ENCODE assay signal across 11 mouse cellular contexts in genomic region chr9:102692564-102693475, GRCm38 (mm10). TPM values are rescaled to one million over a fixed set of nuclear protein-coding genes. Genes with fewer than 3 reads are reported as not detected.
DNase-seq lines count a peak whose midpoint lies in the region; ATAC-seq and TF ChIP-seq lines count a peak whose summit lies in the region.
"Had no signal": no experiment of that assay in that cellular context is flagged by ENCODE, and none has a peak within 500 bp of the region (broad histone marks: within the 10 kb centered on the region; RNA-seq: fewer than 3 reads in every experiment).

No protein-coding gene starts in this region.

- DNase-seq in heart, adult 18-20 months, result peak; percentile 54 to 79
- no peak for DNase-seq in limb, embryonic 10.5 days (ENCODE audit: low spot score)
- no peak for DNase-seq in thymus, postnatal 14 days
- no peak for DNase-seq in left cerebral cortex, adult 8-10 months (ENCODE audit: low spot score in 2 of 2)
- DNase-seq: cerebellum, adult 11 months had no signal

- no peak for TF ChIP-seq CTCF in E14TG2a.4 (conservative IDR thresholded peaks at IDR 0.05; ENCODE audit: low read length)

- H3K4me2 ChIP-seq in heart, embryonic 12.5 days, result no peak overlapping the region
- no peak overlapping the region for H3K4me2 ChIP-seq in embryonic facial prominence, embryonic 15.5 days (replicated peaks)

- no peaks in the 10 kb centered on the region for H3K36me3 ChIP-seq in heart, embryonic 12.5 days
- no peaks in the 10 kb centered on the region for H3K36me3 ChIP-seq in E14TG2a.4 (ENCODE audit: insufficient read depth, low read length)
- no peaks in the 10 kb centered on the region for H3K36me3 ChIP-seq in embryonic facial prominence, embryonic 15.5 days
- H3K36me3 ChIP-seq in limb, embryonic 10.5 days, result no peaks in the 10 kb centered on the region

- no peak overlapping the region for H3K4me3 ChIP-seq in heart, embryonic 12.5 days
- peak overlapping the region; percentile 20 for H3K4me3 ChIP-seq in E14TG2a.4 (replicated peaks; ENCODE audit: low read length)
- H3K4me3 ChIP-seq in embryonic facial prominence, embryonic 15.5 days (replicated peaks), result no peak overlapping the region
- no peak overlapping the region for H3K4me3 ChIP-seq in limb, embryonic 10.5 days

- H3K4me1 ChIP-seq in heart, embryonic 12.5 days (replicated peaks), result peaks cover 28% of the 10 kb centered on the region
- H3K4me1 ChIP-seq in E14TG2a.4 (replicated peaks; ENCODE audit: low read depth, low read length), result peaks cover 73% of the 10 kb centered on the region
- H3K4me1 ChIP-seq in embryonic facial prominence, embryonic 15.5 days, result peaks cover 40% of the 10 kb centered on the region
- H3K4me1 ChIP-seq in limb, embryonic 10.5 days, result peaks cover 42% of the 10 kb centered on the region

- no peak overlapping the region for H3K27ac ChIP-seq in heart, embryonic 12.5 days (ENCODE audit: poor library complexity, severe bottlenecking)
- H3K27ac ChIP-seq in embryonic facial prominence, embryonic 15.5 days (replicated peaks), result peak overlapping the region; percentile 13; the same call in 1 of the 2 replicates
- H3K27ac ChIP-seq in limb, embryonic 10.5 days, result peak overlapping the region; percentile 65; the same call in 1 of the 2 replicates
- H3K27ac ChIP-seq: liver, embryonic 14.5 days had no signal

- H3K9me3 ChIP-seq in heart, embryonic 12.5 days (replicated peaks), result no peaks in the 10 kb centered on the region
- no peaks in the 10 kb centered on the region for H3K9me3 ChIP-seq in E14TG2a.4 (ENCODE audit: low read length)
- H3K9me3 ChIP-seq in embryonic facial prominence, embryonic 15.5 days (replicated peaks), result no peaks in the 10 kb centered on the region
- no peaks in the 10 kb centered on the region for H3K9me3 ChIP-seq in limb, embryonic 10.5 days (replicated peaks)

- H3K27me3 ChIP-seq in heart, embryonic 12.5 days (replicated peaks), result no peaks in the 10 kb centered on the region
- H3K27me3 ChIP-seq in E14TG2a.4 (ENCODE audit: insufficient read depth, low read length), result no peaks in the 10 kb centered on the region
- H3K27me3 ChIP-seq in embryonic facial prominence, embryonic 15.5 days, result no peaks in the 10 kb centered on the region
- peaks cover 44% of the 10 kb centered on the region for H3K27me3 ChIP-seq in limb, embryonic 10.5 days (ENCODE audit: low read depth, poor library complexity, severe bottlenecking)

- WGBS in heart, embryonic 12.5 days, result 44% methylated on average over 9 of the region's 9 CpGs
- WGBS in embryonic facial prominence, embryonic 15.5 days, result 42% methylated on average over 9 of the region's 9 CpGs
- WGBS in limb, embryonic 10.5 days, result 51% methylated on average over 9 of the region's 9 CpGs

- H3K9ac ChIP-seq in heart, embryonic 12.5 days, result no peak overlapping the region
- H3K9ac ChIP-seq in embryonic facial prominence, embryonic 15.5 days, result no peak overlapping the region
- H3K9ac ChIP-seq: liver, embryonic 14.5 days had no signal

- no peak for ATAC-seq in heart, embryonic 12.5 days (ENCODE audit: insufficient number of reproducible peaks, low FRiP score)
- ATAC-seq in embryonic facial prominence, embryonic 15.5 days (ENCODE audit: insufficient number of reproducible peaks, low FRiP score, low TSS enrichment, low read depth), result no peak
- ATAC-seq in megakaryocyte progenitor cell, adult 5-6 weeks (replicated peaks; ENCODE audit: poor library complexity), result no peak

RNA-seq across cellular contexts. Expression of gene Amotl2, which starts 23.7 kb away (rescaled TPM):
- total RNA-seq in heart, adult 18-20 months (2021), result 10 to 100 TPM; 57.4 to 60.8 TPM
- polyA plus RNA-seq in heart, embryonic 12.5 days (2016; fragmentation: Nextera tagmentation; extraction: Ambion mirVana), result 59.2 and 61.6 TPM in 2 replicates
- 53.6 and 53.7 TPM in 2 replicates for polyA plus RNA-seq in embryonic facial prominence, embryonic 15.5 days (2015; fragmentation: Nextera tagmentation; extraction: Ambion mirVana)
- polyA plus RNA-seq in limb, embryonic 10.5 days (2016; fragmentation: Nextera tagmentation; extraction: Ambion mirVana), result 41.6 and 49.1 TPM in 2 replicates
- 10 to 100 TPM; 16.5 to 25.1 (median 18.6) TPM for total RNA-seq in left cerebral cortex, adult 8-10 months (2022)
- 0.84 and 2.1 TPM in 2 replicates for total RNA-seq in megakaryocyte progenitor cell, adult 5-6 weeks (2015)
- 0.98 and 8.5 TPM in 2 replicates for total RNA-seq in megakaryocyte progenitor cell, adult 5-6 weeks (2017)
- total RNA-seq: MEL had no signal

Comparison
In these comparisons a context has a peak if more than half of its experiments do, and no peak if none do; other contexts are left out.
1. DNase-seq: peak in heart, adult 18-20 months (2 of 2); none in limb, embryonic 10.5 days (single experiment), thymus, postnatal 14 days (single experiment) and left cerebral cortex, adult 8-10 months (0 of 2).